Mouse (Mus musculus) heart, embryonic 13.5 days (tissue): Measurements from ENCODE around the gene Taf4. TPM values are rescaled to one million over a fixed set of nuclear protein-coding genes. Genes with fewer than 3 reads are reported as not detected.
A peak's percentile ranks its signal among the peaks of the same experiment; 100 is the strongest.

Source experiments
- ATAC-seq: fragments of 200-750 bp; cut with Nextera tagmentation; 2 replicates; pipeline ENCODE4 v1.8.0; 2017; ENCODE audit warnings: moderate TSS enrichment; ENCODE audit not compliant: insufficient number of reproducible peaks, low FRiP score, low TSS enrichment; ENCODE audit errors: extremely low read depth
- H3K27ac ChIP-seq: fragments of 300-500 bp; sonication (generic); replicated peaks from 2 replicates; pipeline ENCODE4 v1.5.1; 2015; ENCODE audit warnings: moderate library complexity, mild to moderate bottlenecking, inconsistent platforms
- H3K27me3 ChIP-seq: fragments of 300-500 bp; sonication (generic); replicated peaks from 2 replicates; pipeline ENCODE4 v1.6.1; 2015; ENCODE audit warnings: mild to moderate bottlenecking, inconsistent platforms
- H3K36me3 ChIP-seq: fragments of 300-500 bp; sonication (generic); 2 replicates; pipeline ENCODE4 v1.6.1; 2015; ENCODE audit warnings: mild to moderate bottlenecking, inconsistent platforms
- H3K4me1 ChIP-seq: fragments of 300-500 bp; sonication (generic); 2 replicates; pipeline ENCODE4 v1.6.1; 2015; ENCODE audit warnings: inconsistent platforms
- H3K4me2 ChIP-seq: fragments of 300-500 bp; sonication (generic); 2 replicates; pipeline ENCODE4 v1.6.1; 2015; ENCODE audit warnings: inconsistent platforms, mild to moderate bottlenecking, moderate library complexity
- H3K4me3 ChIP-seq: fragments of 300-500 bp; sonication (generic); 2 replicates; pipeline ENCODE4 v1.5.1; 2015; ENCODE audit warnings: moderate library complexity, mild to moderate bottlenecking, inconsistent platforms
- H3K9ac ChIP-seq: fragments of 300-500 bp; sonication (generic); 2 replicates; pipeline ENCODE4 v1.6.1; 2015; ENCODE audit warnings: inconsistent platforms, mild to moderate bottlenecking, moderate library complexity
- H3K9me3 ChIP-seq: fragments of 300-500 bp; sonication (generic); 2 replicates; pipeline ENCODE4 v1.6.1; 2016; ENCODE audit warnings: inconsistent platforms
- WGBS: fragments of 180-500 bp; shearing (Covaris S2); methylation state at CpG from one replicate; pipeline ENCODE4 v1.1.7; 2015; ENCODE audit warnings: mixed read lengths; 5-methylcytosine and 5-hydroxymethylcytosine counted together
- polyA plus RNA-seq: library from polyadenylated mRNA; unstranded; fragments of >200 nt; fragmentation: Nextera tagmentation; extraction: Ambion mirVana; gene quantifications from 2 replicates; pipeline ENCODE4 v1.2.1, GENCODE M21; 2015

Taf4 gene
- polyA plus RNA-seq, 1 experiment from 2014 or later = 1.7 TPM

- H3K9ac ChIP-seq = no peak overlapping the region
- 65% methylated on average over 3 of the region's 3 CpGs for WGBS
- H3K4me3 ChIP-seq = no peak overlapping the region
- H3K4me1 ChIP-seq = peaks cover 12% of the 10 kb centered on the region; the same call in 1 of the 2 replicates
- no peaks in the 10 kb centered on the region for H3K27me3 ChIP-seq
- no peak overlapping the region for H3K27ac ChIP-seq
- no peak for ATAC-seq
- no peaks in the 10 kb centered on the region for H3K9me3 ChIP-seq
- peaks cover 61% of the 10 kb centered on the region for H3K36me3 ChIP-seq
- H3K4me2 ChIP-seq = no peak overlapping the region
Measured at GRCm38 (mm10) chr2:179934165-179934564, 42.3 kb downstream of the Taf4 start.

- Histone ChIP-seq H3K27me3 (no peaks in the 10 kb centered on the region), H3K9ac (no peak overlapping the region), H3K27ac (no peak overlapping the region), H3K4me1 (peaks cover 10% of the 10 kb centered on the region; the same call in 1 of the 2 replicates), H3K36me3 (peaks cover 78% of the 10 kb centered on the region), H3K4me3 (no peak overlapping the region), H3K9me3 (no peaks in the 10 kb centered on the region), H3K4me2 (no peak overlapping the region)
- ATAC-seq = no peak
- WGBS = 89% methylated on average over 16 of the region's 16 CpGs
Measured at GRCm38 (mm10) chr2:179931741-179932140, 44.7 kb downstream of the Taf4 start.

- Histone ChIP-seq H3K4me2 (no peak overlapping the region), H3K36me3 (peaks cover 90% of the 10 kb centered on the region), H3K4me1 (0 out of 2 replicates have a peak, but pooled peaks cover 3% of the 10 kb centered on the region), H3K27me3 (no peaks in the 10 kb centered on the region), H3K4me3 (no peak overlapping the region), H3K9ac (no peak overlapping the region), H3K27ac (no peak overlapping the region), H3K9me3 (no peaks in the 10 kb centered on the region)
- WGBS = 93% methylated on average over 13 of the region's 13 CpGs
- ATAC-seq = no peak
Measured at GRCm38 (mm10) chr2:179929166-179929565, 47.3 kb downstream of the Taf4 start.

- Histone ChIP-seq H3K9me3 (peaks cover 5% of the 10 kb centered on the region; the same call in 1 of the 2 replicates), H3K4me3 (no peak overlapping the region), H3K9ac (no peak overlapping the region), H3K4me2 (no peak overlapping the region), H3K27ac (no peak overlapping the region), H3K4me1 (no peaks in the 10 kb centered on the region), H3K36me3 (peaks cover 94% of the 10 kb centered on the region), H3K27me3 (no peaks in the 10 kb centered on the region)
- no peak for ATAC-seq
- WGBS = 87% methylated on average over 6 of the region's 6 CpGs
Measured at GRCm38 (mm10) chr2:179924038-179924437, 52.4 kb downstream of the Taf4 start.

GRCm38 (mm10) chr2:179921021-179921653, 55.3 kb downstream of the Taf4 start:
- ATAC-seq = no peak
- Histone ChIP-seq H3K4me3 (no peak overlapping the region), H3K36me3 (peaks cover 97% of the 10 kb centered on the region), H3K27me3 (no peaks in the 10 kb centered on the region), H3K27ac (no peak overlapping the region), H3K4me1 (no peaks in the 10 kb centered on the region), H3K9me3 (peaks cover 5% of the 10 kb centered on the region; the same call in 1 of the 2 replicates), H3K4me2 (no peak overlapping the region), H3K9ac (no peak overlapping the region)
- WGBS = 94% methylated on average over 8 of the region's 8 CpGs

- Histone ChIP-seq H3K9ac (no peak overlapping the region), H3K4me3 (no peak overlapping the region), H3K36me3 (peaks cover 95% of the 10 kb centered on the region), H3K9me3 (peaks cover 5% of the 10 kb centered on the region; the same call in 1 of the 2 replicates), H3K4me1 (no peaks in the 10 kb centered on the region), H3K27ac (no peak overlapping the region), H3K4me2 (no peak overlapping the region), H3K27me3 (no peaks in the 10 kb centered on the region)
- ATAC-seq = no peak
- WGBS = 79% methylated on average over 4 of the region's 4 CpGs
Measured at GRCm38 (mm10) chr2:179920042-179920441, 56.4 kb downstream of the Taf4 start.

DNA sequence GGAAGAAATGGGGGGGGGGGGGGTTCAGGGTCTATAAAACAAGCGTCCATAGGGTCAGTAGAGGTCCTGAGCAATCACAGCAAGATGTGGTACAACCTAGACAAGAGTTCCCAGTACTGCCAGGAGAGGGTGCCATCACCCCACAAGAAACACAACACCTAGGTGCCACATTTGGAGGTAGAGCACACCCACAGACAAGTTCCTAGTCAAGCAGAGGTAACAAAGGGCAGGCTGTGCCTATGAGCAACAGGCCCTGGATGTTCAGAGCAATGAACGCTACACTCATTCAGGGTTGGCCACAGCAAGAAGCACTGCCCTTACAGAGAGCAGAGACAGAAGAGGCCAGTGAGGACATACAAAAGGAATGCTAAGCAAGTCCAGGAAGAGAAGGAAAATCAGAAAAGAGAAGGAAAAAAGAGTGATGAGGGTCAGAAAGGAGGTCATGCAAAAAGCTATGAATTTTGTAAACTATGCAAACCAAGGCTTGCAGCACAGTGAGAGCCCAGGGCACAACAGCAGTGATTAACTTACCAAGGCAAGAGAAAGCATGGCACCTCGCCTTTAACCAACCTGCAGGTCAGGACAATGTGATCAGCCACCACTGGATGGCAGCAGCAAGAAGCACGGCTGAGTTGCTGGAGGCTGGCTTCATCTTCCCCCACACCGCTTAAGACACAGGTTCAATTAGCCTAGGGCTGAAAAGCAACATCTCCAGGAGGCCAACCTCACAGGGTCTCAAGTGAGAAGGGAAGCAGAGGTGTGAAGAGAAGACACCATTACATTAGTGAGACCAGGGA, 59.4 kb downstream of the Taf4 start:
- H3K27ac ChIP-seq = no peak overlapping the region
- no peak overlapping the region for H3K4me2 ChIP-seq
- WGBS = 32% methylated on average over 5 of the region's 5 CpGs
- 0 out of 2 replicates have a peak overlapping the region, but pooled peaks have one; percentile 24 for H3K9ac ChIP-seq
- no peaks in the 10 kb centered on the region for H3K27me3 ChIP-seq
- no peak for ATAC-seq
- no peak overlapping the region for H3K4me3 ChIP-seq
- peaks cover 95% of the 10 kb centered on the region for H3K36me3 ChIP-seq
- H3K4me1 ChIP-seq = no peaks in the 10 kb centered on the region
- peaks cover 5% of the 10 kb centered on the region; the same call in 1 of the 2 replicates for H3K9me3 ChIP-seq

GRCm38 (mm10) chr2:179914246-179914645, 62.2 kb downstream of the Taf4 start:
- no peak overlapping the region for H3K27ac ChIP-seq
- H3K4me1 ChIP-seq = no peaks in the 10 kb centered on the region
- H3K9ac ChIP-seq = no peak overlapping the region
- no peaks in the 10 kb centered on the region for H3K9me3 ChIP-seq
- H3K27me3 ChIP-seq = no peaks in the 10 kb centered on the region
- no peak for ATAC-seq
- H3K4me2 ChIP-seq = no peak overlapping the region
- no peak overlapping the region for H3K4me3 ChIP-seq
- peaks cover 88% of the 10 kb centered on the region for H3K36me3 ChIP-seq
- 76% methylated on average over 2 of the region's 2 CpGs for WGBS

GRCm38 (mm10) chr2:179913349-179913748, 63.1 kb downstream of the Taf4 start:
- no peaks in the 10 kb centered on the region for H3K9me3 ChIP-seq
- peaks cover 79% of the 10 kb centered on the region for H3K36me3 ChIP-seq
- H3K27me3 ChIP-seq = no peaks in the 10 kb centered on the region
- H3K4me3 ChIP-seq = no peak overlapping the region
- no peak overlapping the region for H3K9ac ChIP-seq
- 89% methylated on average over 15 of the region's 15 CpGs for WGBS
- H3K4me2 ChIP-seq = no peak overlapping the region
- H3K4me1 ChIP-seq = no peaks in the 10 kb centered on the region
- ATAC-seq = no peak
- no peak overlapping the region for H3K27ac ChIP-seq

GRCm38 (mm10) chr2:179912911-179913310, 63.5 kb downstream of the Taf4 start:
- WGBS = 79% methylated on average over 12 of the region's 12 CpGs
- Histone ChIP-seq H3K9ac (no peak overlapping the region), H3K4me2 (no peak overlapping the region), H3K27me3 (no peaks in the 10 kb centered on the region), H3K9me3 (no peaks in the 10 kb centered on the region), H3K4me1 (no peaks in the 10 kb centered on the region), H3K4me3 (no peak overlapping the region), H3K27ac (no peak overlapping the region), H3K36me3 (peaks cover 75% of the 10 kb centered on the region)
- no peak for ATAC-seq

DNA sequence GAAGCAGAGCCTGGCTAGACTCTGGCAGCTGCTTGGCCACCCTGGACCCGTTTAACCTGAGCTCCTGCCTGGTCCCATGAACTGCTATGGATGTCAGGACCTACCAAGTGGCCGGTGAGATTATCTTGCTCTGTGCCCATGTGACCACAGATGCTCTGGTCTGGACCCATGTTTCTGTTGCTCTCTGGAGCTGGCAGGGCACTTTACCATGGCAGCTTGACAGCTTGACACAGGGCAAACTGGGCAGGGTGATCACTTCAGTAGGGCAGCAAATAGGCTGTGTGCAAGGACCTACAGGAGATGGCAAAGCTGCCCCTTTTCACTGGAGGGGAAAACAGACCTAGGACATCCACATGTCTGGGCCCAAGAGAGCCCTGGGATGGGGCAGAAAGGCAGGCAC, 79.5 kb downstream of the Taf4 start:
- H3K9ac ChIP-seq = no peak overlapping the region
- no peak for ATAC-seq
- 52% methylated on average over 2 of the region's 2 CpGs for WGBS
- H3K36me3 ChIP-seq = no peaks in the 10 kb centered on the region
- H3K27ac ChIP-seq = no peak overlapping the region
- H3K9me3 ChIP-seq = no peaks in the 10 kb centered on the region
- H3K4me3 ChIP-seq = no peak overlapping the region
- no peaks in the 10 kb centered on the region for H3K27me3 ChIP-seq
- no peaks in the 10 kb centered on the region for H3K4me1 ChIP-seq
- no peak overlapping the region for H3K4me2 ChIP-seq
